Mouse (Mus musculus) cerebellum, postnatal 25 days (tissue): ENCODE data around the gene Cym.
A peak's percentile ranks its signal among the peaks of the same experiment; 100 is the strongest.

Experiments used
- DNase-seq, 2 experiments: peaks; one replicate each; pipeline ENCODE4 v3.0.0; 2021; ENCODE audit warnings: mixed read lengths in 2 of 2

Cym gene

DNA sequence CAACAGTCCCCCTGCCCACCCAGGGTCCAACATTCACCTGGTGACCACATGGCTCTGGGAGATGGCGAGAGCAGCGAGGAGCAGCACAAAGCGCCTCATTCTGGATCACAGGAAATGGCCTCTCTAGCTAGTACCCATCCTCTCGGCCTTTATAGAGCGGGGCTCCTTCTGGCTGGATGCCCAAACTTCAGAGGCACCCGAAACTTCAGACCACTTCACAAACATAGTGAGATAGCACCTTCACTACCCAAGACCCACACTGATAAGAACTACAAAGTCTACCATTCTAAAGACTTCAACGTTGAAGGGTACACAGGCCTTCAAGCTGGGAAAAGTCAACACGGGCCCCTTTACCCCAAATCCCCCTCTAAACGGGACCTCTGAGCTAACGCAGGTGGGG, at the start of gene Cym:
Cym (minus strand) TSS at position 125 of the 400 bp plus-strand sequence.
- no peak for DNase-seq

GRCm38 (mm10) chr3:107266814-107267345, 45.3 kb upstream of the Cym start:
- no peak for DNase-seq

DNA sequence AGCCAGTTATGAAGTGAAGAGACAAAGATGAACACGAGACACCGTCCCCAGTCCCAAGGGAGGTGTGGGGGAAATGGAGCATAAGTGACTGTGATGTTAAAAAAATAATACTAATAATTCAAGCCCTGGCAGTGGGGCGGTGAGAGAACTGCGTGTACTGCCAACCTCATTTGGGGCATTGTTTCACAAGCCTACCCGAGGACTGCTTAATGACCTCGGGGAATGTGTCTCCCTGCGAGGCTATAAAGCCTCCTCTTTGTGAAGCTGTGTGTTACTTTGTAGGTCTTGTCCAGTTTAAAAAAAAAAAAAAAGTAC, 40.3 kb upstream of the Cym start:
- DNase-seq, result no peak

- no peak for DNase-seq
Measured at GRCm38 (mm10) chr3:107260956-107261850, 39.7 kb upstream of the Cym start.

- DNase-seq, result no peak
Measured at GRCm38 (mm10) chr3:107257924-107258323, 36.4 kb upstream of the Cym start.

DNA sequence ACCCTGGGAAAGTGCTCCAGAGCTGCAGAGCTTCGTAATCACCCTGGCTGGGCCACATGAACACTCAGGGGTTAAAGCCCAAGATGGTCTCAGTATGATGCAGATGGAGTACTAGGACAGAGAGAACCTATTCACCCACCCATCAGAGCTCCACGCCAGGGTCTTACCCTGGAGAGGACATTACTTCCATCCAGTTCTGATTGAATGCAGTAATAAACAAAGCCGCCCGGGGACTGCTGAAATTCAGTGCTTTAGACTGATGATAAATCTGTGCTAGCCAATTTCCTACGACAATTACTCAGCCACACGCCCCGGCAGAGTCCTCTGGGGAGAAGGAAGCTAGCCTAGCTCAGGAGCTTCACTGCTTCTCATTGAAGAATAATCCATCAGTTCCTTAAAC, 35.2 kb upstream of the Cym start:
- no peak for DNase-seq

DNA sequence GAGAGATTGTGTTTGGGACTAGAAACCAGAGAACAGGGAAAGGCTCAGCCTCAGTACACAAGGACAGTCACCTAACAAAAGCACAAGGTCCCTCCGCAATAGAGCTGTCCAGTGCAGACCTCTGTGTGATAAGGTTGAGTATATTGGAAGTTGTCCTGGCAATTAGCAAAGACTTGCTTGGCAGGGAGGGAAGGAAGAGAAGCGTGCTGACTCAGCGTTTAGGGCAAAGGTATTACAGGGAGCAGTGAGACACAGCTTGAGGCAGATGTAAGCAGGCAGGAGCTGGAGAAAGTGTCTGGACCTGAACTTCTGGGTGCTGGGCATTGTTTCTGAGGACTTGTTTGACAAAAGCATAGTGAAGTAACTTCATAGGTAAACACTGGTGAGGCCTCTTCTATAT, 34.5 kb upstream of the Cym start:
- DNase-seq, result no peak

DNA sequence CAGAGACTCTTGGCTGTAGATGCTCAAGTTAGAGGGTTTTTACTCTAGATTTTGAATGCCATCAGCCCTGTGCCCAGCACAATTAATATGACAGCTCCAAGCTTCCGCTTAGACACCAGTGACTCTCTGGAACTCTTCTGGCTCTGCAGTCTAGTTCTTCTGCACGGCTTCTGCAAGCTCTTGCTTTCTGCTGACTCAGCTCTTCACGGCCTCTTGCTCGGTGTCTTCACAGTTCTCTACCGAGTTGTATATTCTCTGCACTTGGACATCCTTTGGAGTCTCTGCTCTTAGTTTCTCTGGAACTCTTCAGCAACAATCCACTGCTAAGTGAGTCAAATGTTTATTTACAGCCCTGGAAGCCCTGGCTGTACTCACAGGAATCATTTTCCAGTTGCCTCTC, 32.4 kb upstream of the Cym start:
- DNase-seq, result no peak

- DNase-seq, result no peak
Measured at GRCm38 (mm10) chr3:107252035-107252434, 30.5 kb upstream of the Cym start.

GRCm38 (mm10) chr3:107250320-107250719, 28.8 kb upstream of the Cym start:
- DNase-seq, result no peak

DNA sequence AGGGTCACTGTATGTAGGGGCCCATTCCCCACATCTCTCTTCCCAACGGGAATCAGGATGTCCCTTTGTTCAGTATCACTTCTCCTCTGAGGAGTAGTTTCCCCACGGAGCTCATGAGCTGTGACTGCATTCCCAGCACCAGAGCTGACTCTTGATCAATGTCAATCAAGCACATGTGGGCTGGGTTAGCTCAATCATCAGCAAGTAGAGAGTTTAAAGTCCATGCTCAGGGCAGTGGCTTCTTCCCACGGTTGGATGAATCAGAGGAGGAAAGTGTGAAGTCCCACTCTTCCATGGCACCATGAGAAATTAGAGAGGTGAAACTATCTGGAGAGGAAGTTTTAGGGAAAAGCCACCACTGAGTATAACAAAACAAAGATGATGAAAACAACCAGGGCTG, 27.5 kb upstream of the Cym start:
- no peak for DNase-seq

GRCm38 (mm10) chr3:107246876-107247275, 25.3 kb upstream of the Cym start:
- DNase-seq, result no peak

- no peak for DNase-seq
Measured at GRCm38 (mm10) chr3:107241389-107242094, 20.0 kb upstream of the Cym start.

- DNase-seq, result no peak
Measured at GRCm38 (mm10) chr3:107239607-107240006, 18.1 kb upstream of the Cym start, which contains the start of gene Prok1. Gene Prok1, minus strand, starts transcription at chr3:107239707.

GRCm38 (mm10) chr3:107238471-107238980, 17.0 kb upstream of the Cym start:
- no peak for DNase-seq

DNA sequence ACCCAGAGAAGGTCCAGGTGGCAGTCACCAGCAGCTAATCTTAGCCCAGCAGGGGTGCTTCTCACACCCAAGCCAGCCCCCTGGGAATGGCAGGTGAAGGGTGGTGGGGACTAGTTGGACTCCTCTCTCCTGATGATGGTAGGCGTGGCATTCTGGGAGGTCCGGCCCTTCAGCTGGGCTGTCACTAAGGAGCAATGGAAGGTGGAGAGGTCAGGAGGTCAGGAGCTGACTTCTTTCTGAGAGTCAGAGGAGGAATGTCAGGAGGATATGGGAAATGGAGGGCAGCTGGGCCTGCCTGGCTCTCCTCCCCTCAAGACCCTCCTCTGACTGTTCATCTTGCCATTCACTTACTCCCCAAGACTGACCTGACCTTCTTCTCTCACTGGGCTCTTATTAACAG, 16.5 kb upstream of the Cym start:
- no peak for DNase-seq

DNA sequence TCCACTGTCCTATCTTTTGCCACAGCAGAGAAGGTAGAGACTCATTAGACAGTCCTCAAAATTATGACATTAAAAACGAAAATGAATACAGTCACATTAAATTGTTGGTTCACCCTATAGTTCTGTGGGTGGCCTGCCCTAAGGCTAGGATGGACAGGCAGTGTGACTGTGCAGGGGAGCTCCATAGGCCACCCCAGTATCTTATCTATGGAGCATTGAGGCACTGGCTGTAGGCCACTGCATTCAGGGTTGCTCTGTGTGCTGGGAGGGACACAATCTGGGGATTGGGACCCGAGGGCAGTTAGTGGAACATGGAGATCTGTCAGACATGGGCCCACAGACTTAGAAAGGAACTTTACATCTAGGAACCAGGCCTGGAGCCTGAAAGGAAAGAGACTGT, 12.4 kb upstream of the Cym start:
- DNase-seq, result no peak

GRCm38 (mm10) chr3:107233351-107233813, 11.8 kb upstream of the Cym start:
- peak; percentile 77 to 88 for DNase-seq

- no peak for DNase-seq
Measured at GRCm38 (mm10) chr3:107231202-107231601, 9.7 kb upstream of the Cym start.

GRCm38 (mm10) chr3:107230527-107230926, 9.0 kb upstream of the Cym start, which contains the start of gene A630076J17Rik:
Gene A630076J17Rik, plus strand, starts transcription at chr3:107230614.
- no peak for DNase-seq

DNA sequence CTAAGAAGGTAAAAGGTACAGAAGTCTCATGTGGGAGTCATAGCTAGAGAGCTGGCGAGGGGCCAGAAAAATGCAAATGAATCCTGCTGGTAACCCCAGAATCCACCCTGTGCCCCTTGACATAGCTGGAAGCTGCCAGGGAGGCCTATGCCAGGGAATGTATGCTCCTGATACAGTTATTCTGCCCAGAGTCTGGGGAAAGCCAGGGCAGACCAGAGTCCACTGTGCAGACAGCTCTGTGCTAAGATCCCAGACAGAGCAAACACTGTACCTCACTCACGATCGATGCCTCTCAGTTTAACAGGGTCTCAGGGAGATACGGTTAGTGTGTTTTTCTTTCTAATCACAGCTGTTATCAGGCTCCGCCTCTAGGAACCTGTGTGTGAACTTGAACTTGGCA, 8.3 kb upstream of the Cym start:
- DNase-seq, result no peak

DNA sequence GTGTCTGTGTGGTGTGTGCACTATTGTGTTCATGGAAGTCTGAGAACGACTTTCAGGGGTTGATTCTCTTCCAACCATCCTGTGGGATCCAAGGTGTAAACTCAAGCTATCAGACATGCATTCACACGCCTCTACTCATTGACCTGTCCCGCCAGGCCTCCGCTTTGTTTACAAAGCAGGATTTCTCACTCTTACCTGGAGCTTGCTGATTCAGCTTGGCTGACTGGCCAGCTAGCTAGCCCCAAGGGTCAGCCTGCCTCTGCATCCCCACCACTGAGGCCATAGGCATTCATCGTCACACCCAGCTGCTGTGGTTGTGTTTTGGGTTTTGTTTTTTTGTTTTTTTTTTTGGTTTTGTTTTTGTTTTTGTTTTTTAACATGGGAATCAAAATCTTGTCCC, 7.7 kb upstream of the Cym start:
- DNase-seq, result no peak

GRCm38 (mm10) chr3:107225820-107226219, 4.3 kb upstream of the Cym start:
- no peak for DNase-seq

GRCm38 (mm10) chr3:107223230-107223629, 1.7 kb upstream of the Cym start:
- no peak for DNase-seq
